Mouse (Mus musculus): ENCODE measurements around the gene Spag7. TPM values are rescaled to one million over a fixed set of nuclear protein-coding genes. Genes with fewer than 3 reads are reported as not detected.
A peak's percentile ranks its signal among the peaks of the same experiment; 100 is the strongest.

The Spag7 gene
- 72.5 and 77.1 TPM in 2 replicates for total RNA-seq (2021)
- long read RNA-seq, experiment 1, transcript Spag7-201 (7 exons, 1,159 nt), result major isoform, 85 of 97 reads
- long read RNA-seq, experiment 1, partial matches to known transcripts, result 0 of 97 reads
- long read RNA-seq, experiment 1, other reads (novel, unspliced or antisense), result 12 of 97 reads
- long read RNA-seq, experiment 2, transcript Spag7-201 (7 exons, 1,159 nt), result major isoform, 65 of 80 reads
- long read RNA-seq, experiment 2, partial matches to known transcripts, result 2 of 80 reads
- long read RNA-seq, experiment 2, other reads (novel, unspliced or antisense), result 13 of 80 reads

DNA sequence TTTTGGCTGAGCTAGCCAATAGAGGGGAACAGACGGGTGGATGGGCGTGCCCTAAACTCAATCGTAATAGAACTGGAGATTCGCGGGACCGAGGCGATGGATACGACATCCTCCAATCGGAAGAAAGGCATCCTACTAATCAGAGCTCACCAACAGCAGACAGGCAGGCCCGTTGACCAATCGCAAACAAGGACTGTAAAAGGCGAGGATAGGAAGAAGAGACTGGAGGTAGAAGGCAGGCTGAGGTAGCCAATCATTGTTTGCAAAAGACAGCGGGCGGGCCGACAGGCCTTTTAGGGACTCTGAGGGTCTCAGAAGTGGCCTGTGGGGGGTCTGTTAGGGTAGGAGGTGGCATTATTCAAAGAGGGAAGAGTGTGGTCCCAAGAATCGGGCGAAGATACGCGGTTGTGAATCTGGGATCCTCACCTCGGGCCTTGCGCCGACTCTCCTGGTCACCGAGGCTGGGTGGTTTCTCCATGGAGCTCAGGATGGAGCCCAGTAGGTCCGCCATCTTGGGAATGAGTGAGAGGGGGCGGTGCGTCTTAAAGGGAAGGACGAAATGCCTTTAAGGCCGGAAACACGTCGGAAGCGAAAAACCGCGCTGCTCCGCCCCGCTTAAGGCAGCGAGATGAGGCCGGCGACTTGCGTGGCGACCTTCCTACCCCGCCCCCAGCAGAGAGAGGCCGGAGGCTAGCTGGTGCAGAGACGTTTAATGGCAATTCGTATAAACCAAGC, at the start of gene Spag7:
Gene Spag7, minus strand, starts transcription at position 646 of the 735 bp plus-strand sequence.
- DNase-seq, result peak; percentile 97

DNA sequence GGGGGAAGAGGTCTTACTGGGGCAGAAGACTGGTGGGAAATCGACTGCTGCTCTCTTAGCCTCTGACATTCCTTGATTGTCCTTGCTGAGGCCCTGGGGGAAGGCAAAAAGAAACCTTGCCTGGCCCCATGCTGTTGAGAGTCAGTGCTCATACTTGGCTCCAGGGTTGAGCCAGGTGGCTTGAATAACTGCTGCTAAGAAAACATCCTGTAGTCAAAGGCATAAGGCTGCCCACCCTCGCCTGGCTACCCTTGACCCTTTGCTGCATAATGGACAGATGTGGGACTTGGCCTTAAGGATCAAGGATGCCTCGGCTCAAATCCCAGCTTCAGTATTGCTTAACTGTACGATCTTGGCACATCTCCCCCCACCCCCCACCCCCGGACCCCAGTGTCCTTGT, 49.3 kb upstream of the Spag7 start:
- DNase-seq, result peak; percentile 59

- DNase-seq, result peak; percentile 66
These were observed 46.6 kb upstream of the Spag7 start for GRCm38 (mm10) chr11:70715832-70716231.

DNA sequence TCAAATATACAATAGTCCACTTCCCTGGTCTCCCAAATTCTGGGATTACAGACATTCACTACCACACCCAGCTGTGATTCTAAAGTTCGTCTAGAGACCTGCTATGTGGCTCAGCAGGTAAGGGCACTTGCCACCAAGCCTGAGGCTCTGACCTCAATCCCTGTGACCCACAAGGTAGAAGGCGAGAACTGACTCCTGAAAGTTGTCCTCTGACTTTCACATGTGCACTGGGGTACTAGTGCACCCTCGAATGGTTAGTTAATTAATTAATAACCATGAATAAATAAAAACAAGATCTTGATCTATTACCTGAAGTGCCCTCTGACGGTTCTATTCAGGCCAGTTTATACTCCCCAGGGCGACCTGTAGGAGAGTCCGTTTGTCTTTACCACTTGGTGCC, 44.0 kb upstream of the Spag7 start:
- no peak for DNase-seq

DNA sequence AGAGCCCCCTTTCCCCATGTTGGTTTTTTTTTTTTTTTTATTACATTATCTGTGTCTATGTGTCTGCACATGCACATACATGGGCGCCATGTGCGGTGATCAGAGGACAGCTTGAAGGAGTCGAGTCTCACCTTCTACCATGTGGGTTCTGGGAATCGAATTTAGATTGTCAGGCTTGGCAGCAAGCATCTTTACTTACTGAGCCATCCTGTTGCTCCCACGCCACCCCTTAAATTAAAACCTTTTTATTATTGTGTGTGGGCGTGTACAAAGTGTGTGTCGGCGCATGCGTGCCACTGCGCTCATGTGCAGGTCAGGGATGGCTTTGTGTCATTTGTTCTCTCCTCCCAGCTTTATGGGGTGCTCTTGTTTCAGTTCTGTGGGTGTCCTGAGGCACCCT, 41.8 kb upstream of the Spag7 start:
- DNase-seq, result no peak

DNA sequence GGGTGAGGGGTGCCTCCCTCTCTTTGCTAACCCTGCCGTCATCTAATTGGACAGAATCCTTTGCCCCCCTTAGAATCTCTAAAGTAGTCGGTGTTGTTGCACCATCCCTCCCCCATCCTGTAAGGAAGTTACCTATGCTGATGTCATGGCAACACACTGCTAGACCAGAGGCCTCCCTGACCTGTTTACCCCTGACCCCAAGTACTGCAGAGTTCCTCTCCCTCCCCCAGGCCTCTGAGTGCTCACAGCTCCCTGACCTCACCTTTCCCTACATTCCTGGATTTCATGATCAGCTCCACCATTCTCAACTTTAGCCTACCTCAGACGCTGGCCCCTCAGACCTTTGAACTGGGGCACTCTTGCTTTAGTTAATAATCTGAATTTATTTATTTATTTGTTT, 36.9 kb upstream of the Spag7 start:
- no peak for DNase-seq

- peak; percentile 69 for DNase-seq
These were observed 33.6 kb upstream of the Spag7 start for GRCm38 (mm10) chr11:70702781-70703180.

DNA sequence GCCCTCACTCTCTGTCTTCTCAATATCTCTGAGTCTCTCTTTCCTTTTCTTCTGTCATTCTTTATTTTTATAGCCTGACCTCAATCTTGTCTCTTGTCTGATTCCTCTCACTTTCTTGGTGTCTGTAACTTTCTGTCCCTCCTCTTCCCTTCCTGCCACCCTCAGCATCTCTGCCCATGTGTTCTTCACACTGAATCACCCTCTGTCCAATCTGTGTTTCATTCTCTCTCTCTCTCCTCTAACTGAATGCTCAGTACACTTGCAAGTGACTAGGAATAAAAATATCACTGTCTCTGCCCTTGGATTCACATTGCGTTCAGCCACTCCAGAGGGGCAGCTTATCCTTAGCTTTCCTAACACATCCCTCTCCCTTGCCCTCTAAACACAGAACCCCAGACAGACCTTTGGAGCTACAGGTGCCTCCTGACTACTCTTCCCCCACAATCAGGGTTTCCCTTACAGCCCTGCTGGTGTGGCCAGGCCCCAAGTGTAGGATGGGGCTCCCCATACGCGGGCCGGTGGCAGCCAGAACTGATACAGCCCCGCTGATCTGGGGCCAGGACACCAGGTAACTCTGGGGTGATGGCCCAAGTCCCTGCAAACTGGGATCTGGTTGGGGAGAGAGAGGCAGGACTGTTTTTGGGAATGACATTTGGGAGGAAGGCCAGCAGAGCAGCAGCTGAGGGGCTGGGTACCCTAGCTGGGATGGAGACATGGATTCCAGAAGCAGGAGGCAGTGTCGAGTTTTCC, 32.9 kb upstream of the Spag7 start:
- no peak for DNase-seq

DNA sequence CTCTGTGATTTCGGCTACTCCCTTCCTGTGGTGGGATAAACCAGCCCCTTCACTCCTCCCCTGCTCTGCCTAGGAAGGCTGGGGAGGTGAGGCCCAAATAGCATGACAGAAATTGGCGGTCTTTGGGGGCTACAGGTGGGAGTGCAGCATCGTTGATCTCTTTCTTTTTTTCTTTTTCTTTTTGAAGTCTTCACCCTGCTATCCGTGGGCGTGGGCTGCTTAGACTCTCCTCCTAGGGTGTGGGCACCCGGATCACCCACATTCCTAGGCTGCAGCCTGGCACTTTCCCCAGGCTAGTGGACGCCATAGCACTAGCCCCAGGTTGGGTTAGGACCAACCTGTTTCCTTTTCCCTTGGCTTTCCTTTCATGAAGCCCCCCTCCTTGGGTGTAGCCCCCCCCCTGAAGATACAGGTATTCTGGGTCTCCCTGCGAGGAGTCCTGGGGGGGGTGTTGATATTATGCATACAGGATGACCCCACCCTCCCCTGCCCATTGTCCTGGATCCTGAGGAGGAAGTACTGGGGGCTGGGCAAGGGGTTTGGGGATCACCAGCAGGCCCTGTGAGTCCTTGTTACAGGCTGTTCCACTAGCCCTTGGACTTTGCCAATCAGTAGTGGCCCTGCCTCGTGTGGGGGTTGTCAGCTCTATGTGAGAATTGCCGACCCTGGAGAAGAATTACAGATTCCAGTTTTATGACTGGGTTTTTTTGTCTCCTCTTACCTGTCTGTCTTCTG, 32.2 kb upstream of the Spag7 start:
- no peak for DNase-seq

GRCm38 (mm10) chr11:70700613-70701012, 31.4 kb upstream of the Spag7 start:
- DNase-seq, result peak; percentile 89

DNA sequence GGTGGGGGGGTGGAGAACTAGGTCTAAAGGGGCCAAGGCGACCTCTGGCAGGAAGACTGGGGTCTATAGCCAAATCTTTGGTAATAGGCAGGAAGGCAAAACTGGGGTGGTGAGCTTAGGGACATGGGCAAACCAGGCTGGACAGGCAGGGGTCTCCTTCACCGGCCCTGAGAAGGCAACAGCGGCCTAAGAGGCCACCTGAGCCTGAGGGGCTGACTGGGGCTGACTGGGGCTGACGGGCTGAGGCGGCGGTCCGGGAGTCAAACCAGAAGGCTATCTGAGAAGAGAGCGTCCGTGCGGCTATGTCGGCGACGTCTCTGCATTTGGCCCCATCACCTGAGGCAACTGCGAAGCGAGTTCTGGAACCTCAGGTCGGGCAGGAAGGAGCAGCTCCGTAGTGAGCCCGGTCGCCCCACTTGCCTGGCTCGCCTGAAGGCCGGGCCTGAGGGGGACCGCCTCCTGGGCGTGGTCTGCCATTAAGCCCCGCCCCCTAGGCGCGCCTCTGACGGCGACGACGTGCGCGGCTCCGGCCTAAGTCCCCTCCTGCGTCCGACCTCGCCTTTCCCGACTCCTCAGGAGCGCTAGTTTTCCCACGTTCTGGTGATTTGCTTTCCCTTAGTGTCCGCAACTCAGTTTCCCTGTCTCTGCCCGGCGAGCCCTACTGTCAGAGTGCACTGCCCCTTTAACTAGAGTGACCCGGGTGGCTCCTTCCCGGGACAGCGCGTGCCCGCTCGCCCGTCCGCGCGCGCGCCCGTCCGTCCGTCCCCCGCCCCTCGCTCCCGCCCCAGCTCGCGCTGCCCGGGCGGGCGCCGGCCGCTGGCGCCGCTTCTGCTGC, 30.7 kb upstream of the Spag7 start, which contains the start of the genes Inca1 and Kif1c:
Gene Inca1, minus strand, starts transcription at position 434 of the 835 bp plus-strand sequence.
Gene Kif1c, plus strand, starts transcription at position 827 of the 835 bp plus-strand sequence.
- DNase-seq, result peak; percentile 97

GRCm38 (mm10) chr11:70699051-70699450, 29.8 kb upstream of the Spag7 start:
- DNase-seq, result no peak

GRCm38 (mm10) chr11:70697376-70697775, 28.2 kb upstream of the Spag7 start:
- DNase-seq, result no peak

DNA sequence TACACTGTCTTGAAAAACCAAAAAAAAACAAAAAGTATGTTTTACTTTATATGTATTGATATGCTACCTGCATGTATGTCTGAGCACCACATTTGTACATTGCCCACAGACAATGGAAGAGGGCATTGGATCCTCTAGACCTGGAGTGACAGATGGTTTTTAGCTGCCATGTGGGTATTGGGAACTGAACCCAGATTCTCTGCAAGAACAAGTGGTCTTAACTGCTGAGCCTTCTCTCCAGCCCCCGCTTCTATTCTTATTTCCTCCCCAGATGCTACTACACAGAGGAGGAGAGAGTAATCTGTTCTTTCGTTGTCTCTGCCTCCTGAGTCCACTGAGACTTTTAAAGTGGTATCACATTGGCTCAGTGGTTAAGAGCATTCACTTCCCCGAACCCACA, 24.3 kb upstream of the Spag7 start:
- no peak for DNase-seq

- DNase-seq, result no peak
These were observed 20.4 kb upstream of the Spag7 start for GRCm38 (mm10) chr11:70689578-70689977.

GRCm38 (mm10) chr11:70688372-70688771, 19.2 kb upstream of the Spag7 start:
- peak; percentile 36 for DNase-seq

- DNase-seq, result peak; percentile 95
These were observed 18.5 kb upstream of the Spag7 start, which contains the start of gene Camta2 for GRCm38 (mm10) chr11:70687601-70688199. TSS of gene Camta2 (minus strand) at chr11:70688105.

GRCm38 (mm10) chr11:70686901-70687566, 17.8 kb upstream of the Spag7 start:
- DNase-seq, result peak; percentile 50

DNA sequence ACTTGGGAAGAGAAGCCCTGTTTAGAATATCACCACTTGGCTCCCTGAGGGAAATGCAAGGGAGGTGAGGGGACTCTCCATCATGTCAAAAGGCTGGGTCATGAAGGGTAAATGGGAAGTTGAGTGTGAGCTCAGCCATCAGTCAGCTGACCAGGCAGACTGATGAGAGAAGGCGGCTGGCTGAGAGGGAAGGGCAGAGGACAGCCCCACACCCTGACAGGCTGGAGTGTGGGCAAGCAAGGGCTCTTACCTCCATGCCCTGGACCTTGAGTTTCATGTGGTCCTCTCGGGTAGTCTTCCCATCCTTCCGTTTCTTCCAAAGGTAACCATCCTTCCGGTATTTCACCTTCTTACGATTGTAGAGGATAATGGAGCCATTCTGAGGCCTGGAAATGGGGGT, 14.4 kb upstream of the Spag7 start:
- DNase-seq, result no peak
